Mouse (Mus musculus) spleen, adult 18-20 months (tissue): ENCODE measurements around the gene Tnfrsf8.

Source experiments
- DNase-seq, 2 experiments: peaks; one replicate each; pipeline ENCODE4 v3.0.0; 2022; ENCODE audit warnings: mixed read lengths in 2 of 2

Gene Tnfrsf8

DNA sequence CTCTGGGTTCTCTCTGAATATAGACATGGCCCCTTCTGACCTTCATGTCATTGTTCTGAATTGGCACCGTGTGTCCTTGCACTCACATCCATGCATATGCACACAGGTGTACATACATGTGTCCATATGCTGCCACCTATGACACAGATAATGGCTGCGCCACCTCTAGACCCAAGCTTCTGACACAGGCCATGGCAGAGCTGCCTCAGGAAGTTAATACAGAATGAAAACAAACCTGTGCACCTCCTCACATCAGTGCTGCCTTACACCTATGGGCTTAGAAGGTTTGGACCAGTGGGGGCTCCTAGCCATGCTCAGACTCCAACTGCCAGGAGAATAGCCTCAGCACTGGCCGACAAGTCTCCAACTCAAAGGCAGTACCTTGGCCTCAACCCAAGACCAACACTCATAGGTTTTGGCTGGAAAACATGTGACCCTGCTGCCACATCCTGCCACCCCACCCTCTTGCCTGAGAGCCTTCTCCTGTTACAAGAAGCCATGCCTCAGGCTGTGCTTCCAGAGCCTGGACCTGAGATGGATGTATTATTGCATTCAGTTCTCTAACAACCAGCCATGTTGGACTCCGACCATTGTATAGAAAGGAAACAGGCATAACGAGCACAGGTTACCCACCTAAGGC, 85.3 kb downstream of the Tnfrsf8 start:
- DNase-seq: no peak

- DNase-seq: no peak
Observed at GRCm38 (mm10) chr4:145229051-145229450, 85.9 kb downstream of the Tnfrsf8 start.

DNA sequence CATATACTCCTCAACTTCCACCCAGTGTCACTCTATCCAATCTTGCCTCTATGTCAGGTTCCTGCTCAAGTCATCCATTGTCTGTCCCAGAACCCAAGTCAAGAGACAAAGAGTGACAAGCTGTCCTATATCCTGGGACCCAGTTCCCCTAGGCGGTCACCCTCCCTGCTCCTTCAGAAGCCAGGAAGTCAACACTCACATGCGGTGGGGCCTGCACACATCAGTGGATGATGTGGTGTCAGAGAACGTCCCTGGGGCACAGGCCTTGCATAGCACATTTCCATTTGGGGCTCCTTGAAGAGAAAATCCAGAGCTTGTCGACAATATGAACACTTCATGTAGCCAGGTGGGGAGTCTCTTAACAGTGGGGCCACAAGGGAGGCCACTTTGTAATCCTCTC, 90.4 kb downstream of the Tnfrsf8 start:
- DNase-seq: no peak

DNA sequence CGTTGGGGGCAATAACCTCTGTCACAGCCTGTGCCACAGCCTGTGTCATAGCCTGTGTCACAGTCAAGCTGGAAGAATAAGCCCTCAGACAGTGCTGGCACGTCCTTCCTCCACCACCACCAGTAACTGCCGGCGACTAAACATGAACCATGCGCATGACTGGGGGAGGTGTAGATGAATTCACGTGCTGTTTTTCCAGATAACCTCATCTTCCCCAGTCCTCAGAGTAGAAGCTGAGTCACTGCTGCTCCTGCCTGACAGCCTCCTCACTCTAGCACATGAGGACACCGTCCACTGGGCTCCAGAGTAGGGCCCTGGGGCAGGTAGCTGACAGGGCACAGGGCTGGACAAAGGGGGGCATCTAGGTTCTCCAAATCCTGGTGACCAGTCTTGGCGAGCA, 92.9 kb downstream of the Tnfrsf8 start:
- DNase-seq: no peak

- DNase-seq: no peak
Observed at GRCm38 (mm10) chr4:145221379-145221778, 93.6 kb downstream of the Tnfrsf8 start.

DNA sequence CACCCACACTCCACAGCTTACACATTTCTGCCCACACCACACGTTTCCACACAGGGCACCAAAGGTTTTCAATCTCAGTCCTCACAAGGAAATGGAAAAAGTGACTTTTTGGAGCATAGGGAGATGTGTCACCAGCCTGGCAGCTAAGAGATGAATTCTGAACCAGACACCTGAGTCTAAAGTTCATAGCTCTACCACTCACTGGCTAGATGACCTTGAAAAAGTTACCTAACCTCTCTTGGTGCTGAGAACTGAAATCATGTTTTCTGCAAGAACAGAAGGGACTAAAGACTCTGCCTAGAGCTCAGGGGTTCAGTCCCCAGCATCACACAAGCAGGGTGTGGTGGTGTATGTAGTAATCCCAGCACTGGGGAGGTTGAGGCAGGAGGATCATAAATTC, 95.0 kb downstream of the Tnfrsf8 start:
- no peak for DNase-seq

DNA sequence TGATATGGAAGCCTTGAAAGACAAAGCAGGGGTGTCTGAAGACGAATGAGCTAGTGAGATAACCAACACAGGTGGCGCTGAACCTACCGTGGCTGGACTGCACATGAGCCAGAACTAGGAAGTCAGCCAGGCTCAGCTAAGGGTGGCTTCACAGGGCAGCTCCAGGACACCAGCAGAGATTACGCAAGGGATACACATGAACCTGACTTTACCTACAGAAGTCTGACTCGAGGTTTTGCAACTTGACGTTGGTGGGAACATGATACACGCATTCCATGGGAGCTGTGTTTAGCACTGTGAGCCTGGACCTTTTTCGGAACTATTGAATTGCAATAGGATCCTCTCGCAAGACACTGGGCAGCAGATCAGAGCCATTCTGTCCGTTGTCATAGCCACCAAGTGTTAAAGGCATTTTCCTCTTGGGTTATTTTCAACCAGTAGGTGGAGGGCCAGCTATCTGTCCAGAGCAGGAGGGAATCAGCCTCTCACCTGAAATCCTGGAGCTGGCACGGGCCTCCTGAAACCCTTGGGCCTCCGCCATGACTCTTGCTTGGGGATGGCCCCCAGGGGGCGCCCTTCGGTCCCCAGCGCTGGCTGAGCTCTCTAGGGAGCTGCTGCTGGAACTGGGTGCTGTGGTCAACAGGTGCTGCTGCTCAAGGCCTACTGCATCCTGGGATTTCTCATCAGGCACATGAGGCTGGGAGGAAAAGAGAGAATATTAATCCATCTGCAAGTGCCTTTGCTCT, 95.6 kb downstream of the Tnfrsf8 start:
- peak; percentile 42 to 72 for DNase-seq

DNA sequence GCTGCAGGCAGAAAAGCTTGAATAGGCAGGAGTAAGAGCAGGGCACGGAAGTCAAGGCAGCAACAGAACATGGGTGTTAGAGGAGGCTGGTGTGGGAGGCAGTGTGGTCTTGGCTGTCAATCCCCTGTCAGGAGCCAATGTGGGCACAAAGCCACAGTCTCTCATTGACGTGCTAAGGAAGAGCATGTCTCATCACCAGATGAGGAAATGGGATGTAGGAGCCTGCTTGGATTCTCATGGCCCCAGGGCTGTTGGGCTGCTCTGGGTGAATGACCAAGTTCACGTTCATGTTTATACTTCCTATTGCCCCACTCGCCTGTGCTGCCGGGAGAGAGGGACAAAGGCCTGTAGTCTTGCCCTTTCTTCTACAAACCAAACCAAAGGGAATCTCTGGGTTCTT, 97.1 kb downstream of the Tnfrsf8 start:
- DNase-seq: no peak
